Mouse (Mus musculus) ZHBTc4 (cell line): Measurements from ENCODE around the gene Chd2.

Source experiments
- DNase-seq: peaks from one replicate; pipeline ENCODE4 v3.0.0-alpha.2; 2011; ENCODE audit warnings: low read depth, low spot score

Gene Chd2

GRCm38 (mm10) chr7:73564131-73564530 lies 22.5 kb upstream of the Chd2 start:
- DNase-seq = no peak

GRCm38 (mm10) chr7:73561492-73562055 lies 19.9 kb upstream of the Chd2 start:
- peak; percentile 48 for DNase-seq

GRCm38 (mm10) chr7:73560811-73561210 lies 19.2 kb upstream of the Chd2 start:
- no peak for DNase-seq

GRCm38 (mm10) chr7:73559853-73560190 lies 18.2 kb upstream of the Chd2 start:
- no peak for DNase-seq

GRCm38 (mm10) chr7:73559170-73559852 lies 17.7 kb upstream of the Chd2 start:
- no peak for DNase-seq

GRCm38 (mm10) chr7:73558293-73559169 lies 16.9 kb upstream of the Chd2 start:
- DNase-seq = peak; percentile 100

GRCm38 (mm10) chr7:73557671-73558265 lies 16.1 kb upstream of the Chd2 start:
- peak; percentile 70 for DNase-seq

GRCm38 (mm10) chr7:73556688-73557667 lies 15.3 kb upstream of the Chd2 start:
- DNase-seq = peak; percentile 56

- DNase-seq = no peak
Measured at GRCm38 (mm10) chr7:73555918-73556580, 14.4 kb upstream of the Chd2 start.

- DNase-seq = no peak
Measured at GRCm38 (mm10) chr7:73554849-73555248, 13.2 kb upstream of the Chd2 start.

- DNase-seq = no peak
Measured at GRCm38 (mm10) chr7:73553160-73553559, 11.5 kb upstream of the Chd2 start.

GRCm38 (mm10) chr7:73552054-73552750 lies 10.6 kb upstream of the Chd2 start:
- DNase-seq = no peak

GRCm38 (mm10) chr7:73551370-73551769 lies 9.7 kb upstream of the Chd2 start:
- DNase-seq = no peak

- no peak for DNase-seq
Measured at GRCm38 (mm10) chr7:73548051-73548450, 6.4 kb upstream of the Chd2 start.

- no peak for DNase-seq
Measured at GRCm38 (mm10) chr7:73546561-73547510, 5.2 kb upstream of the Chd2 start.

GRCm38 (mm10) chr7:73545004-73545403 lies 3.4 kb upstream of the Chd2 start:
- DNase-seq = no peak

- no peak for DNase-seq
Measured at GRCm38 (mm10) chr7:73542131-73542853, 662 bp upstream of the Chd2 start.

- DNase-seq = no peak
Measured at GRCm38 (mm10) chr7:73541079-73541390, 595 bp downstream of the Chd2 start.
